Mouse (Mus musculus) stomach, postnatal 0 days (tissue): ENCODE data around the gene Tbc1d10a.

Source experiments
- CTCF ChIP-seq: IDR thresholded peaks from 2 replicates; pipeline ENCODE4 v1.5.1; 2016; ENCODE audit warnings: antibody characterized with exemption, low read depth, mild to moderate bottlenecking, moderate library complexity
- EP300 ChIP-seq: optimal IDR thresholded peaks from 2 replicates; pipeline ENCODE3; 2016; ENCODE audit warnings: antibody characterized with exemption

- no peak for TF ChIP-seq CTCF
- TF ChIP-seq EP300, result no peak
Observed at GRCm38 (mm10) chr11:4241180-4241579, 54.6 kb downstream of the Tbc1d10a start.
